Mouse (Mus musculus): ENCODE results near the gene Spag9. TPM values are rescaled to one million over a fixed set of nuclear protein-coding genes. Genes with fewer than 3 reads are reported as not detected.
A peak's percentile ranks its signal among the peaks of the same experiment; 100 is the strongest.

Gene Spag9
- polyA plus RNA-seq, 1 experiment from 2014 or later = 29.7 TPM

- Histone ChIP-seq H3K9me3 (ENCODE audit: low read length) (no peaks in the 10 kb centered on the region), H3K27ac (ENCODE audit: low read length) (no peak overlapping the region), H3K4me3 (ENCODE audit: low read length) (no peak overlapping the region), H3K4me2 (replicated peaks; ENCODE audit: low read depth, low read length) (no peak overlapping the region), H3K36me3 (ENCODE audit: insufficient read depth, low read length) (peaks cover 75% of the 10 kb centered on the region), H3K4me1 (ENCODE audit: insufficient read depth, low read length) (peaks cover 3% of the 10 kb centered on the region), H3K27me3 (ENCODE audit: insufficient read depth, low read length) (no peaks in the 10 kb centered on the region), H3K9ac (replicated peaks; ENCODE audit: low read length) (no peak overlapping the region)
- 86% methylated on average over 6 of the region's 6 CpGs for WGBS
- ATAC-seq (ENCODE audit: low FRiP score, low TSS enrichment) = no peak
Measured at GRCm38 (mm10) chr11:93961482-93961881, 34.4 kb upstream of the Spag9 start.

DNA sequence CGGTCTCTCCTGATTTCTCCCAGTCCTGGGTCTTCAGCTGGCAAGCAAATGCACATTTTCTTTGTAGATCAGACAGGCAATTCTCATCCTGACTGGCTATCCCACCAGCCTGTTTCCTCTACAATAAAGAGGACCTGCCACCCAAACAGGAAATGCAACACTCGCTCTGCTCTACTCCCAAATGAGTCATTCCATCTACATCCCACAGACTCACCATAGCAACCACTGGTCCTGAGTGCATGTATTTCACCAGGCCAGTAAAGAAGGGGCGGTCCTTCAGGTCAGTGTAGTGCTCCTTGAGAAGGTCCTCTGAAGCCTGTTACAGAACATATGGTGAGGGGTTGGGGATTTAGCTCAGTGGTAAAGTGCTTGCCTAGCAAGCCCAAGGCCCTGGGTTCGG lies 32.9 kb upstream of the Spag9 start:
- no peak overlapping the region for H3K4me2 ChIP-seq (replicated peaks; ENCODE audit: low read depth, low read length)
- no peak overlapping the region for H3K27ac ChIP-seq (ENCODE audit: low read length)
- WGBS = 78% methylated on average over 4 of the region's 4 CpGs

DNA sequence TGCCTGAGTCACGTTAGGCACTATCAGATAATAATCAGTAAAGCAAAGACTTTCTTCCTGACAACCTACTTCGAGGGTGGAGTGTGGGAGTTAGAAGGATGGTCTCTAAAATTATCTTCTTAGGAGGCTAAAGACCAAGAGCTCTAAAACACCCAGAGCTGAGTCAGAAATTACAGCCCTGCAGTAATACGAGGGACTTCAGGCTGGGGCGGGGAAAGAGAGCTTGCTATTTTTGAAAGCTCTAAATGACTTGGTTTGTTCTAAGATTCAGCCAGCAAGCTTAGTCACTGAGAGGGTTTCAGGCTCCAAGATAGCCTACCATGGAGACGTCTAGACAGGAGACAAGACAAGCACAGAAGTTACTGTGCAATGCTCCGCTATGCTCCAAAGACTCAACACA lies 30.5 kb upstream of the Spag9 start:
- no peak overlapping the region for H3K9ac ChIP-seq (replicated peaks; ENCODE audit: low read length)
- 90% methylated on average over 6 of the region's 6 CpGs for WGBS
- H3K4me1 ChIP-seq (ENCODE audit: insufficient read depth, low read length) = peaks cover 8% of the 10 kb centered on the region
- ATAC-seq (ENCODE audit: low FRiP score, low TSS enrichment) = no peak
- H3K27ac ChIP-seq (ENCODE audit: low read length) = no peak overlapping the region
- H3K4me2 ChIP-seq (replicated peaks; ENCODE audit: low read depth, low read length) = no peak overlapping the region
- H3K4me3 ChIP-seq (ENCODE audit: low read length) = no peak overlapping the region
- no peaks in the 10 kb centered on the region for H3K9me3 ChIP-seq (ENCODE audit: low read length)
- H3K27me3 ChIP-seq (ENCODE audit: insufficient read depth, low read length) = no peaks in the 10 kb centered on the region
- peaks cover 48% of the 10 kb centered on the region for H3K36me3 ChIP-seq (ENCODE audit: insufficient read depth, low read length)

More for the DNA sequence above, 32.9 kb upstream of the Spag9 start:
- Histone ChIP-seq H3K27me3 (ENCODE audit: insufficient read depth, low read length) (no peaks in the 10 kb centered on the region), H3K9ac (replicated peaks; ENCODE audit: low read length) (no peak overlapping the region), H3K4me3 (ENCODE audit: low read length) (no peak overlapping the region), H3K9me3 (ENCODE audit: low read length) (no peaks in the 10 kb centered on the region), H3K4me1 (ENCODE audit: insufficient read depth, low read length) (peaks cover 4% of the 10 kb centered on the region; the same call in 1 of the 2 replicates), H3K36me3 (ENCODE audit: insufficient read depth, low read length) (peaks cover 70% of the 10 kb centered on the region)
- ATAC-seq (ENCODE audit: low FRiP score, low TSS enrichment) = no peak

DNA sequence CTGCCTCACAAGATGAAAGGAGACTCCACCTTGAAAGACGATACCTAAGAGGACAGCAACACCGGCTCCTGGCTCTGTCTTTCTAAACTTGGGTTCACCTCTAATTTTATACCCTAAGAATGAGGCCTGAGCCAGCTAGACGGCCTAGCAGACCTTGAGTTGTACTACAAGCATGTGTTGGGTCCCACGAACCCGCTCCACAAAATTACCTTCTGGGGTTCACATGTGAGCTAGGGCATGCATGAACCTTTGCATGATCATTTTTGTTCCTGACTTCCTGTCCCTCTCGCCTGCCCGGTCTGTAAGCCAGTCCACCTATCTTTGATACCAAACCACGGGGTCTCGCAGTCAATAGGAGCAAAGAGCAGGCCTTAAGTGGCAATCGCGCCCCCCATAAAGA lies 28.5 kb upstream of the Spag9 start:
- H3K4me2 ChIP-seq (replicated peaks; ENCODE audit: low read depth, low read length) = peak overlapping the region; percentile 54
- no peaks in the 10 kb centered on the region for H3K27me3 ChIP-seq (ENCODE audit: insufficient read depth, low read length)
- H3K4me3 ChIP-seq (ENCODE audit: low read length) = peak overlapping the region; percentile 68
- peaks cover 32% of the 10 kb centered on the region for H3K36me3 ChIP-seq (ENCODE audit: insufficient read depth, low read length)
- H3K9ac ChIP-seq (replicated peaks; ENCODE audit: low read length) = peak overlapping the region; percentile 75
- no peak for ATAC-seq (ENCODE audit: low FRiP score, low TSS enrichment)
- peaks cover 8% of the 10 kb centered on the region for H3K4me1 ChIP-seq (ENCODE audit: insufficient read depth, low read length)
- H3K27ac ChIP-seq (ENCODE audit: low read length) = peak overlapping the region; percentile 70
- no peaks in the 10 kb centered on the region for H3K9me3 ChIP-seq (ENCODE audit: low read length)
- WGBS = 3% methylated on average over 11 of the region's 11 CpGs

- Histone ChIP-seq H3K4me1 (ENCODE audit: insufficient read depth, low read length) (peaks cover 8% of the 10 kb centered on the region), H3K27ac (ENCODE audit: low read length) (peak within 1 kb of the TSS; percentile 70), H3K27me3 (ENCODE audit: insufficient read depth, low read length) (no peaks in the 10 kb centered on the region), H3K36me3 (ENCODE audit: insufficient read depth, low read length) (peaks cover 25% of the 10 kb centered on the region), H3K9me3 (ENCODE audit: low read length) (no peaks in the 10 kb centered on the region), H3K4me3 (ENCODE audit: low read length) (peak within 1 kb of the TSS; percentile 68), H3K9ac (replicated peaks; ENCODE audit: low read length) (peak within 1 kb of the TSS; percentile 75), H3K4me2 (replicated peaks; ENCODE audit: low read depth, low read length) (peak within 1 kb of the TSS; percentile 54)
- under 1% methylated on average over 40 of the region's 40 CpGs for WGBS
- ATAC-seq (ENCODE audit: low FRiP score, low TSS enrichment) = peak; percentile 98
Measured at GRCm38 (mm10) chr11:93968005-93968847, 27.7 kb upstream of the Spag9 start, which contains the start of the genes Gm20390 and Nme1. TSS of gene Gm20390 (minus strand) at chr11:93968293. TSS of gene Nme1 (minus strand) at chr11:93968521.

GRCm38 (mm10) chr11:93968848-93969128 lies 27.1 kb upstream of the Spag9 start:
- peak overlapping the region; percentile 47; the same call in 1 of the 2 replicates for H3K27ac ChIP-seq (ENCODE audit: low read length)
- WGBS = 51% methylated on average over 6 of the region's 6 CpGs
- no peak for ATAC-seq (ENCODE audit: low FRiP score, low TSS enrichment)
- H3K4me3 ChIP-seq (ENCODE audit: low read length) = peak overlapping the region; percentile 68
- H3K27me3 ChIP-seq (ENCODE audit: insufficient read depth, low read length) = no peaks in the 10 kb centered on the region
- no peaks in the 10 kb centered on the region for H3K9me3 ChIP-seq (ENCODE audit: low read length)
- peak overlapping the region; percentile 52; the same call in 1 of the 2 replicates for H3K9ac ChIP-seq (replicated peaks; ENCODE audit: low read length)
- peaks cover 8% of the 10 kb centered on the region for H3K4me1 ChIP-seq (ENCODE audit: insufficient read depth, low read length)
- H3K36me3 ChIP-seq (ENCODE audit: insufficient read depth, low read length) = peaks cover 20% of the 10 kb centered on the region
- peak overlapping the region; percentile 53 for H3K4me2 ChIP-seq (replicated peaks; ENCODE audit: low read depth, low read length)

DNA sequence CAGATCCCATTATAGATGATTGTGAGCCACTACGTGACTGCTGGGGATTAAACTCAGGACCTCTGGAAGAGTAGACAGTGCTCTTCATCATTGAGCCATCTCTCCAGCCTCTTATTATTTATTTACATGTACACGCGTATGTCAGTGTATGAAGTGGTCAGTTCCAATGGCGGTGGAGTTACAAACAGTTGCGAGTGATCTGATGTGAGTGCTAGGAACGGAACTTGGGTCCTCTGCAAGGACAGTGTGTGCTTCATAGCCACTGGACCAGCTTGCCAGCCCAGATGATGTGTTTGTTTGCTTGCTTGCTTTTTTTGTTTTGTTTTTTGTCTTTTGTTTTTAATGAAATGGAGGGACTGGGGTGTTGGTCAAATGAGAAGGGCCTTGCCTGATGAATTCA lies 26.7 kb upstream of the Spag9 start:
- no peak overlapping the region for H3K27ac ChIP-seq (ENCODE audit: low read length)
- no peak overlapping the region for H3K9ac ChIP-seq (replicated peaks; ENCODE audit: low read length)
- WGBS = 98% methylated on average over 6 of the region's 6 CpGs
- peaks cover 8% of the 10 kb centered on the region for H3K4me1 ChIP-seq (ENCODE audit: insufficient read depth, low read length)
- H3K4me2 ChIP-seq (replicated peaks; ENCODE audit: low read depth, low read length) = no peak overlapping the region; the same call in 1 of the 2 replicates
- ATAC-seq (ENCODE audit: low FRiP score, low TSS enrichment) = no peak
- H3K36me3 ChIP-seq (ENCODE audit: insufficient read depth, low read length) = peaks cover 16% of the 10 kb centered on the region
- H3K4me3 ChIP-seq (ENCODE audit: low read length) = no peak overlapping the region
- no peaks in the 10 kb centered on the region for H3K27me3 ChIP-seq (ENCODE audit: insufficient read depth, low read length)
- no peaks in the 10 kb centered on the region for H3K9me3 ChIP-seq (ENCODE audit: low read length)

GRCm38 (mm10) chr11:93969799-93970198 lies 26.1 kb upstream of the Spag9 start:
- ATAC-seq (ENCODE audit: low FRiP score, low TSS enrichment) = no peak
- H3K4me1 ChIP-seq (ENCODE audit: insufficient read depth, low read length) = peaks cover 8% of the 10 kb centered on the region
- no peak overlapping the region for H3K4me2 ChIP-seq (replicated peaks; ENCODE audit: low read depth, low read length)
- H3K27ac ChIP-seq (ENCODE audit: low read length) = no peak overlapping the region
- H3K4me3 ChIP-seq (ENCODE audit: low read length) = no peak overlapping the region
- no peaks in the 10 kb centered on the region for H3K9me3 ChIP-seq (ENCODE audit: low read length)
- H3K9ac ChIP-seq (replicated peaks; ENCODE audit: low read length) = no peak overlapping the region
- 71% methylated on average over 1 of the region's 1 CpGs for WGBS
- no peaks in the 10 kb centered on the region for H3K27me3 ChIP-seq (ENCODE audit: insufficient read depth, low read length)
- peaks cover 10% of the 10 kb centered on the region for H3K36me3 ChIP-seq (ENCODE audit: insufficient read depth, low read length)

GRCm38 (mm10) chr11:93972951-93973350 lies 22.9 kb upstream of the Spag9 start:
- no peak overlapping the region for H3K27ac ChIP-seq (ENCODE audit: low read length)
- H3K4me1 ChIP-seq (ENCODE audit: insufficient read depth, low read length) = peaks cover 4% of the 10 kb centered on the region; the same call in 1 of the 2 replicates
- no peaks in the 10 kb centered on the region for H3K36me3 ChIP-seq (ENCODE audit: insufficient read depth, low read length)
- no peak overlapping the region for H3K4me3 ChIP-seq (ENCODE audit: low read length)
- no peak overlapping the region for H3K9ac ChIP-seq (replicated peaks; ENCODE audit: low read length)
- WGBS = 90% methylated on average over 5 of the region's 5 CpGs
- no peaks in the 10 kb centered on the region for H3K27me3 ChIP-seq (ENCODE audit: insufficient read depth, low read length)
- H3K4me2 ChIP-seq (replicated peaks; ENCODE audit: low read depth, low read length) = no peak overlapping the region
- no peaks in the 10 kb centered on the region for H3K9me3 ChIP-seq (ENCODE audit: low read length)
- no peak for ATAC-seq (ENCODE audit: low FRiP score, low TSS enrichment)

DNA sequence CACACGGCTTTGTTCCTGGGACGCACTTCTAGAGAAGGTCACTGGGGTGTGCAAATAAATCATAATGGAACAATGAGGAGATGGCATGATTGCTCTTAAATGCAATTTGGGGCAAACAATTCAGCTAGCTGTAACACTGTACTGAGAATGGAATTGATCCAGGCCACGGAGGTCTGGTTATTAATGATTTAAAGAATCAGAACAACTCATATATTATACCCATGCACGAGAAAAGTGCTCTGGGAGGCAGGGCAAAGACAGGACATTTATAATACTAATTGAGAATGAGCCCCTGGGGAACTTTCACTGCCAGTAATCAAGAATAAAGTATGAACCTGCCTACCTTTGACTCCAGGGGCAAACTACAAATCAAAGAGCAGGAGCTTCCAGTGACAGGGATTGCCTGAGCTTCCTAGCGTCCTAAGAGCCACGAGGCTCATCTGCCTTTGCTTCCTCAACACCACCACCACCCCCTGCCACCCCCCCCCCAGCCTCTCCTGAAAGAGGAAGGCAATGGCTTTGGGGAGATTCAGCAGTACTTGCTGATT lies 16.3 kb upstream of the Spag9 start:
- no peak for ATAC-seq (ENCODE audit: low FRiP score, low TSS enrichment)
- no peak overlapping the region for H3K4me2 ChIP-seq (replicated peaks; ENCODE audit: low read depth, low read length)
- H3K27me3 ChIP-seq (ENCODE audit: insufficient read depth, low read length) = no peaks in the 10 kb centered on the region
- H3K9ac ChIP-seq (replicated peaks; ENCODE audit: low read length) = no peak overlapping the region
- no peaks in the 10 kb centered on the region for H3K4me1 ChIP-seq (ENCODE audit: insufficient read depth, low read length)
- no peaks in the 10 kb centered on the region for H3K36me3 ChIP-seq (ENCODE audit: insufficient read depth, low read length)
- 19% methylated on average over 6 of the region's 6 CpGs for WGBS
- no peak overlapping the region for H3K27ac ChIP-seq (ENCODE audit: low read length)
- no peaks in the 10 kb centered on the region for H3K9me3 ChIP-seq (ENCODE audit: low read length)
- H3K4me3 ChIP-seq (ENCODE audit: low read length) = no peak overlapping the region
